Mouse (Mus musculus) liver, embryonic 13.5 days (tissue): ENCODE measurements around the gene Wdr82. TPM values are rescaled to one million over a fixed set of nuclear protein-coding genes. Genes with fewer than 3 reads are reported as not detected.

Experiments
- ATAC-seq: fragments of 200-750 bp; cut with Nextera tagmentation; 2 replicates; pipeline ENCODE4 v1.8.0; 2017; ENCODE audit warnings: low read depth, mild to moderate bottlenecking, moderate number of reproducible peaks, moderate library complexity
- DNase-seq: peaks from one replicate; pipeline ENCODE4 v3.0.0; 2022
- H3K27ac ChIP-seq: fragments of 300-500 bp; sonication (generic); 2 replicates; pipeline ENCODE4 v1.5.1; 2015; ENCODE audit warnings: moderate library complexity, mild to moderate bottlenecking, inconsistent platforms
- H3K27me3 ChIP-seq: fragments of 300-500 bp; sonication (generic); 2 replicates; pipeline ENCODE4 v1.6.1; 2015; ENCODE audit warnings: mild to moderate bottlenecking, inconsistent platforms
- H3K36me3 ChIP-seq: fragments of 300-500 bp; sonication (generic); 2 replicates; pipeline ENCODE4 v1.6.1; 2015; ENCODE audit warnings: mild to moderate bottlenecking, inconsistent platforms
- H3K4me1 ChIP-seq: fragments of 300-500 bp; sonication (generic); replicated peaks from 2 replicates; pipeline ENCODE4 v1.6.1; 2015; ENCODE audit warnings: inconsistent platforms
- H3K4me2 ChIP-seq: fragments of 300-500 bp; sonication (generic); 2 replicates; pipeline ENCODE4 v1.6.1; 2015; ENCODE audit warnings: inconsistent platforms, mild to moderate bottlenecking, moderate library complexity
- H3K4me3 ChIP-seq: fragments of 300-500 bp; sonication (generic); replicated peaks from 2 replicates; pipeline ENCODE4 v1.5.1; 2015; ENCODE audit warnings: mild to moderate bottlenecking, inconsistent platforms
- H3K9ac ChIP-seq: fragments of 300-500 bp; sonication (generic); 2 replicates; pipeline ENCODE4 v1.6.1; 2015; ENCODE audit warnings: mild to moderate bottlenecking, inconsistent platforms
- H3K9me3 ChIP-seq: fragments of 300-500 bp; sonication (generic); replicated peaks from 2 replicates; pipeline ENCODE4 v1.6.1; 2016; ENCODE audit warnings: inconsistent platforms
- WGBS: fragments of 180-500 bp; shearing (Covaris S2); methylation state at CpG from one replicate; pipeline ENCODE4 v1.1.7; 2015; ENCODE audit not compliant: insufficient replicate concordance; 5-methylcytosine and 5-hydroxymethylcytosine counted together
- polyA plus RNA-seq: library from polyadenylated mRNA; unstranded; fragments of >200 nt; fragmentation: Nextera tagmentation; extraction: Ambion mirVana; gene quantifications from 2 replicates; pipeline ENCODE4 v1.2.1, GENCODE M21; 2015

Wdr82 gene
- polyA plus RNA-seq, 1 experiment from 2014 or later, result 7.8 TPM

GRCm38 (mm10) chr9:106147851-106148431, 22.8 kb upstream of the Wdr82 start:
- ATAC-seq (no peak), DNase-seq (no peak)
- Histone ChIP-seq H3K9ac (no peak overlapping the region), H3K4me1 (no peaks in the 10 kb centered on the region), H3K36me3 (no peaks in the 10 kb centered on the region), H3K27ac (no peak overlapping the region), H3K9me3 (no peaks in the 10 kb centered on the region), H3K4me2 (no peak overlapping the region), H3K27me3 (peaks cover 61% of the 10 kb centered on the region), H3K4me3 (0 out of 2 replicates have a peak overlapping the region, but pooled peaks have one; percentile 10)
- 7% methylated on average over 10 of the region's 10 CpGs for WGBS

- Histone ChIP-seq H3K27ac (no peak overlapping the region), H3K36me3 (no peaks in the 10 kb centered on the region), H3K9me3 (no peaks in the 10 kb centered on the region), H3K4me2 (peak overlapping the region; percentile 37), H3K27me3 (peaks cover 61% of the 10 kb centered on the region), H3K9ac (no peak overlapping the region), H3K4me1 (no peaks in the 10 kb centered on the region), H3K4me3 (peak overlapping the region; percentile 10; the same call in 1 of the 2 replicates)
- DNase-seq (no peak), ATAC-seq (no peak; the same call in 1 of the 2 replicates)
- WGBS, result 2% methylated on average over 36 of the region's 36 CpGs
Observed at GRCm38 (mm10) chr9:106148541-106149398, 22.0 kb upstream of the Wdr82 start.

- ATAC-seq (no peak), DNase-seq (no peak)
- WGBS, result 21% methylated on average over 10 of the region's 10 CpGs
- H3K4me3 ChIP-seq, result no peak overlapping the region
- H3K4me1 ChIP-seq, result no peaks in the 10 kb centered on the region
- H3K27me3 ChIP-seq, result peaks cover 59% of the 10 kb centered on the region
- no peak overlapping the region for H3K27ac ChIP-seq
- H3K4me2 ChIP-seq, result no peak overlapping the region
- H3K36me3 ChIP-seq, result no peaks in the 10 kb centered on the region
- no peaks in the 10 kb centered on the region for H3K9me3 ChIP-seq
- no peak overlapping the region for H3K9ac ChIP-seq
Observed at GRCm38 (mm10) chr9:106149399-106149754, 21.4 kb upstream of the Wdr82 start.

- Histone ChIP-seq H3K4me3 (no peak overlapping the region), H3K27me3 (peaks cover 25% of the 10 kb centered on the region), H3K4me2 (no peak overlapping the region), H3K4me1 (peaks cover 13% of the 10 kb centered on the region), H3K9me3 (no peaks in the 10 kb centered on the region), H3K36me3 (peaks cover 12% of the 10 kb centered on the region), H3K27ac (no peak overlapping the region), H3K9ac (no peak overlapping the region)
- DNase-seq, result no peak
- WGBS, result 74% methylated on average over 9 of the region's 9 CpGs
- ATAC-seq, result no peak
Observed at GRCm38 (mm10) chr9:106154106-106154505, 16.6 kb upstream of the Wdr82 start.

GRCm38 (mm10) chr9:106156419-106156818, 14.3 kb upstream of the Wdr82 start:
- Histone ChIP-seq H3K9ac (no peak overlapping the region), H3K27ac (no peak overlapping the region), H3K4me2 (peak overlapping the region; percentile 51), H3K36me3 (peaks cover 12% of the 10 kb centered on the region), H3K27me3 (peaks cover 2% of the 10 kb centered on the region), H3K4me1 (peaks cover 22% of the 10 kb centered on the region), H3K4me3 (peak overlapping the region; percentile 46), H3K9me3 (no peaks in the 10 kb centered on the region)
- ATAC-seq, result peak; percentile 13; the same call in 1 of the 2 replicates
- peak; percentile 37 for DNase-seq
- WGBS, result 68% methylated on average over 5 of the region's 5 CpGs

GRCm38 (mm10) chr9:106156921-106157622, 13.7 kb upstream of the Wdr82 start:
- peak overlapping the region; percentile 56 for H3K9ac ChIP-seq
- peak overlapping the region; percentile 75; the same call in 1 of the 2 replicates for H3K27ac ChIP-seq

GRCm38 (mm10) chr9:106157623-106157925, 13.2 kb upstream of the Wdr82 start:
- Histone ChIP-seq H3K27me3 (0 out of 2 replicates have a peak, but pooled peaks cover 4% of the 10 kb centered on the region), H3K9me3 (no peaks in the 10 kb centered on the region), H3K4me1 (peaks cover 22% of the 10 kb centered on the region), H3K4me2 (peak overlapping the region; percentile 51), H3K27ac (peak overlapping the region; percentile 75), H3K4me3 (peak overlapping the region; percentile 46), H3K9ac (peak overlapping the region; percentile 56), H3K36me3 (peaks cover 12% of the 10 kb centered on the region)
- 75% methylated on average over 10 of the region's 10 CpGs for WGBS
- DNase-seq (no peak), ATAC-seq (0 out of 2 replicates have a peak, but pooled peaks have one; percentile 3)

More at GRCm38 (mm10) chr9:106156921-106157622, 13.7 kb upstream of the Wdr82 start:
- DNase-seq, result no peak
- Histone ChIP-seq H3K4me2 (peak overlapping the region; percentile 51), H3K9me3 (no peaks in the 10 kb centered on the region), H3K4me1 (peaks cover 22% of the 10 kb centered on the region), H3K27me3 (0 out of 2 replicates have a peak, but pooled peaks cover 4% of the 10 kb centered on the region), H3K4me3 (peak overlapping the region; percentile 46), H3K36me3 (peaks cover 12% of the 10 kb centered on the region)
- ATAC-seq, result no peak
- 72% methylated on average over 21 of the region's 21 CpGs for WGBS

GRCm38 (mm10) chr9:106158037-106158491, 12.7 kb upstream of the Wdr82 start, which contains the start of gene Glyctk:
Gene Glyctk (minus strand): TSS chr9:106158138.
- DNase-seq, result no peak
- Histone ChIP-seq H3K4me1 (peaks cover 22% of the 10 kb centered on the region), H3K36me3 (peaks cover 12% of the 10 kb centered on the region), H3K4me3 (peak within 1 kb of the TSS; percentile 46), H3K9me3 (no peaks in the 10 kb centered on the region), H3K27ac (peak within 1 kb of the TSS; percentile 75), H3K27me3 (0 out of 2 replicates have a peak, but pooled peaks cover 4% of the 10 kb centered on the region), H3K9ac (peak within 1 kb of the TSS; percentile 56), H3K4me2 (peak within 1 kb of the TSS; percentile 51)
- WGBS, result 62% methylated on average over 6 of the region's 6 CpGs
- ATAC-seq, result peak; percentile 54

- H3K27me3 ChIP-seq, result peaks cover 4% of the 10 kb centered on the region; the same call in 1 of the 2 replicates
- H3K36me3 ChIP-seq, result peaks cover 12% of the 10 kb centered on the region
- H3K4me1 ChIP-seq, result peaks cover 22% of the 10 kb centered on the region
- H3K27ac ChIP-seq, result 0 out of 2 replicates have a peak overlapping the region, but pooled peaks have one; percentile 75
- ATAC-seq (no peak), DNase-seq (no peak)
- WGBS, result 81% methylated on average over 9 of the region's 9 CpGs
- H3K4me2 ChIP-seq, result peak overlapping the region; percentile 72
- peak overlapping the region; percentile 65 for H3K4me3 ChIP-seq
- H3K9me3 ChIP-seq, result no peaks in the 10 kb centered on the region
- no peak overlapping the region for H3K9ac ChIP-seq
Observed at GRCm38 (mm10) chr9:106159237-106159636, 11.5 kb upstream of the Wdr82 start.

GRCm38 (mm10) chr9:106159784-106160301, 10.9 kb upstream of the Wdr82 start:
- WGBS, result 2% methylated on average over 24 of the region's 24 CpGs
- Histone ChIP-seq H3K4me2 (peak overlapping the region; percentile 72), H3K27me3 (peaks cover 4% of the 10 kb centered on the region; the same call in 1 of the 2 replicates), H3K9ac (peak overlapping the region; percentile 68), H3K9me3 (no peaks in the 10 kb centered on the region), H3K27ac (peak overlapping the region; percentile 71), H3K36me3 (peaks cover 8% of the 10 kb centered on the region), H3K4me3 (peak overlapping the region; percentile 65), H3K4me1 (peaks cover 22% of the 10 kb centered on the region)
- DNase-seq, result peak; percentile 74
- peak; percentile 74 for ATAC-seq
